Mouse (Mus musculus): Measurements from ENCODE around the gene Tlcd1.

GRCm38 (mm10) chr11:78189234-78190040, 12.9 kb downstream of the Tlcd1 start:
- no peak for TF ChIP-seq CTCF (IDR thresholded peaks at IDR 0.05; ENCODE audit: low read depth, low read length)
- TF ChIP-seq POLR2A (IDR thresholded peaks at IDR 0.05; ENCODE audit: borderline replicate concordance, low read depth, low read length) = no peak
